Mouse (Mus musculus): ENCODE data around the gene Tnni2. TPM values are rescaled to one million over a fixed set of nuclear protein-coding genes. Genes with fewer than 3 reads are reported as not detected.

The Tnni2 gene
- total RNA-seq, 2 experiments from 2014 or later, result 0.83 TPM; not detected in 1

- intact Hi-C loops (cut with DNase I), result no loop called here
- peak in 1 of 2 experiments; percentile 12 for DNase-seq (ENCODE audit: extremely low spot score in 1 of 2, low spot score in 2 of 2)
These were observed 7.5 kb downstream of the Tnni2 start for GRCm38 (mm10) chr7:142449038-142449617.

- peak in 1 of 2 experiments; percentile 8 for DNase-seq (ENCODE audit: extremely low spot score in 1 of 2, low spot score in 2 of 2)
- intact Hi-C loops (cut with DNase I), result no loop called here
These were observed 13.1 kb downstream of the Tnni2 start for GRCm38 (mm10) chr7:142454706-142455105.

GRCm38 (mm10) chr7:142455251-142455650 lies 13.6 kb downstream of the Tnni2 start:
- intact Hi-C loops (cut with DNase I), result no loop called here
- DNase-seq (ENCODE audit: extremely low spot score in 1 of 2, low spot score in 2 of 2), result peak in 1 of 2 experiments; percentile 13

- peak in 1 of 2 experiments; percentile 15 for DNase-seq (ENCODE audit: extremely low spot score in 1 of 2, low spot score in 2 of 2)
- intact Hi-C loops (cut with DNase I), result no loop called here
These were observed 15.2 kb downstream of the Tnni2 start for GRCm38 (mm10) chr7:142456806-142457205.

- intact Hi-C loops (cut with DNase I), result no loop called here
- DNase-seq (ENCODE audit: extremely low spot score in 1 of 2, low spot score in 2 of 2), result peak; percentile 54 to 65
These were observed 15.7 kb downstream of the Tnni2 start for GRCm38 (mm10) chr7:142457227-142457811.

- intact Hi-C loops (cut with DNase I), result no loop called here
- DNase-seq (ENCODE audit: extremely low spot score in 1 of 2, low spot score in 2 of 2), result peak in 1 of 2 experiments; percentile 22
These were observed 16.4 kb downstream of the Tnni2 start for GRCm38 (mm10) chr7:142458026-142458425.

- intact Hi-C loops (cut with DNase I), result no loop called here
- no peak for DNase-seq (ENCODE audit: extremely low spot score in 1 of 2, low spot score in 2 of 2)
These were observed 17.2 kb downstream of the Tnni2 start for GRCm38 (mm10) chr7:142458676-142459298.

GRCm38 (mm10) chr7:142459299-142459691 lies 17.7 kb downstream of the Tnni2 start:
- DNase-seq (ENCODE audit: extremely low spot score in 1 of 2, low spot score in 2 of 2), result peak in 1 of 2 experiments; percentile 9
- intact Hi-C loops (cut with DNase I), result no loop called here

- intact Hi-C loops (cut with DNase I), result no loop called here
- peak in 1 of 2 experiments; percentile 13 for DNase-seq (ENCODE audit: extremely low spot score in 1 of 2, low spot score in 2 of 2)
These were observed 19.0 kb downstream of the Tnni2 start, which contains the start of gene Lsp1 for GRCm38 (mm10) chr7:142460636-142461077. TSS of gene Lsp1 (plus strand) at chr7:142460809.

GRCm38 (mm10) chr7:142461446-142461845 lies 19.8 kb downstream of the Tnni2 start:
- peak in 1 of 2 experiments; percentile 11 for DNase-seq (ENCODE audit: extremely low spot score in 1 of 2, low spot score in 2 of 2)

GRCm38 (mm10) chr7:142462190-142462589 lies 20.6 kb downstream of the Tnni2 start:
- intact Hi-C loops (cut with DNase I), result no loop called here
- DNase-seq (ENCODE audit: extremely low spot score in 1 of 2, low spot score in 2 of 2), result peak in 1 of 2 experiments; percentile 14

More at GRCm38 (mm10) chr7:142461446-142461845, 19.8 kb downstream of the Tnni2 start:
- intact Hi-C loops (cut with DNase I), result no loop called here

GRCm38 (mm10) chr7:142462594-142463078 lies 21.0 kb downstream of the Tnni2 start:
- intact Hi-C loops (cut with DNase I), result no loop called here
- DNase-seq (ENCODE audit: extremely low spot score in 1 of 2, low spot score in 2 of 2), result peak in 1 of 2 experiments; percentile 11

GRCm38 (mm10) chr7:142470171-142470691 lies 28.6 kb downstream of the Tnni2 start:
- intact Hi-C loops (cut with DNase I), result no loop called here
- DNase-seq (ENCODE audit: extremely low spot score in 1 of 2, low spot score in 2 of 2), result no peak

- intact Hi-C loops (cut with DNase I), result no loop called here
- DNase-seq (ENCODE audit: extremely low spot score in 1 of 2, low spot score in 2 of 2), result no peak
These were observed 29.3 kb downstream of the Tnni2 start for GRCm38 (mm10) chr7:142470808-142471413.

GRCm38 (mm10) chr7:142471414-142471861 lies 29.8 kb downstream of the Tnni2 start:
- no peak for DNase-seq (ENCODE audit: extremely low spot score in 1 of 2, low spot score in 2 of 2)
- intact Hi-C loops (cut with DNase I), result no loop called here

GRCm38 (mm10) chr7:142471884-142472570 lies 30.4 kb downstream of the Tnni2 start:
- intact Hi-C loops (cut with DNase I), result no loop called here
- DNase-seq (ENCODE audit: extremely low spot score in 1 of 2, low spot score in 2 of 2), result peak in 1 of 2 experiments; percentile 33

GRCm38 (mm10) chr7:142472936-142473335 lies 31.3 kb downstream of the Tnni2 start:
- peak in 1 of 2 experiments; percentile 13 for DNase-seq (ENCODE audit: extremely low spot score in 1 of 2, low spot score in 2 of 2)
- intact Hi-C loops (cut with DNase I), result no loop called here

- DNase-seq (ENCODE audit: extremely low spot score in 1 of 2, low spot score in 2 of 2), result peak in 1 of 2 experiments; percentile 13
- intact Hi-C loops (cut with DNase I), result no loop called here
These were observed 31.9 kb downstream of the Tnni2 start for GRCm38 (mm10) chr7:142473476-142473875.

Measured in left cerebral cortex, postnatal 10 days (tissue).